Mouse (Mus musculus) kidney, postnatal 0 days (tissue): Measurements from ENCODE around the gene Cdh13. TPM values are rescaled to one million over a fixed set of nuclear protein-coding genes. Genes with fewer than 3 reads are reported as not detected.

ENCODE experiments used
- ATAC-seq: fragments of 200-750 bp; cut with Nextera tagmentation; replicated peaks from 2 replicates; pipeline ENCODE4 v1.8.0; 2017; ENCODE audit warnings: low read depth, moderate number of reproducible peaks, moderate TSS enrichment, moderate library complexity; ENCODE audit not compliant: low FRiP score
- DNase-seq: peaks from one replicate; pipeline ENCODE4 v3.0.0-alpha.2; 2016; ENCODE audit warnings: low spot score
- H3K27ac ChIP-seq: fragments of 300-500 bp; sonication (generic); 2 replicates; pipeline ENCODE4 v1.5.1; 2014; ENCODE audit warnings: mild to moderate bottlenecking
- H3K27me3 ChIP-seq: fragments of 300-500 bp; sonication (generic); 2 replicates; pipeline ENCODE4 v1.6.1; 2014; ENCODE audit warnings: low read length, mixed read lengths; ENCODE audit not compliant: insufficient read depth
- H3K36me3 ChIP-seq: fragments of 300-500 bp; sonication (generic); 2 replicates; pipeline ENCODE4 v1.6.1; 2014; ENCODE audit warnings: low read length, mixed read lengths; ENCODE audit not compliant: insufficient read depth
- H3K4me1 ChIP-seq: fragments of 300-500 bp; sonication (generic); replicated peaks from 2 replicates; pipeline ENCODE4 v1.6.1; 2014; ENCODE audit warnings: antibody characterized with exemption, low read length, mixed read lengths; ENCODE audit not compliant: insufficient read depth
- H3K4me2 ChIP-seq: fragments of 300-500 bp; sonication (generic); 2 replicates; pipeline ENCODE4 v1.6.1; 2014; ENCODE audit warnings: mild to moderate bottlenecking, low read length, moderate library complexity, mixed read lengths
- H3K4me3 ChIP-seq: fragments of 300-500 bp; sonication (generic); replicated peaks from 2 replicates; pipeline ENCODE4 v1.5.1; 2014; ENCODE audit warnings: low read depth, low read length
- H3K9ac ChIP-seq: fragments of 300-500 bp; sonication (generic); 2 replicates; pipeline ENCODE4 v1.6.1; 2014; ENCODE audit warnings: low read depth, low read length
- H3K9me3 ChIP-seq: fragments of 300-500 bp; sonication (generic); replicated peaks from 2 replicates; pipeline ENCODE4 v1.6.1; 2016; ENCODE audit warnings: low read length, inconsistent platforms, mixed read lengths
- CTCF ChIP-seq: IDR thresholded peaks from 2 replicates; pipeline ENCODE4 v1.5.1; 2016; ENCODE audit warnings: antibody characterized with exemption, low read depth, mild to moderate bottlenecking, moderate library complexity
- WGBS: fragments of 180-500 bp; shearing (Covaris S2); extraction: QIAGEN DNeasy Blood & Tissue Kit; methylation state at CpG from one replicate; pipeline ENCODE4 v1.1.7; 2014; 5-methylcytosine and 5-hydroxymethylcytosine counted together
- polyA plus RNA-seq: library from polyadenylated mRNA; unstranded; fragments of >200 nt; fragmentation: Nextera tagmentation; extraction: Ambion mirVana; gene quantifications from 2 replicates; pipeline ENCODE4 v1.2.1, GENCODE M21; 2015

Cdh13 gene
- polyA plus RNA-seq, 1 experiment from 2014 or later: 3.9 TPM

DNA sequence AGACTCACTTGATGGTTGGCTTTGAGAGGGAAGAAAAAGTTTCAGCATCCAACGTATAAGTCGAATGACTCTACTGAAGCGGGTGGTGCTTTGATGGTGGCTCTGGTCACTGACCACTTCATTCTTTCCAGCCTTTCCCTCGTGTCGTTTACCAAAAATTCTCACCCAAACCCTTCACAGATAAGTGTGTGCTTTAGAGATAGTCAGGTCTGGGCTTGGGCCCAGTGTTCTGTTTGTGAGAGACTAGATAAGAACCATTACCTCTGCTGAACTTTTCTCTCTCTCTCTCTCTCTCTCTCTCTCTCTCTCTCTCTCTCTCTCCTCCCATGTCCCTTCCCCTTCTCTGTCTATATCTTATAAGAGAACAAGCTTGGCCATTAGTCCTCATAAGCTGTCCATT is 342.9 kb downstream of the Cdh13 start:
- no peak for TF ChIP-seq CTCF
- no peak for DNase-seq
- H3K4me2 ChIP-seq: no peak overlapping the region
- no peaks in the 10 kb centered on the region for H3K36me3 ChIP-seq
- 94% methylated on average over 5 of the region's 5 CpGs for WGBS
- no peaks in the 10 kb centered on the region for H3K9me3 ChIP-seq
- H3K27me3 ChIP-seq: no peaks in the 10 kb centered on the region
- H3K4me1 ChIP-seq: no peaks in the 10 kb centered on the region
- no peak overlapping the region for H3K27ac ChIP-seq
- H3K4me3 ChIP-seq: no peak overlapping the region
- no peak for ATAC-seq
- H3K9ac ChIP-seq: no peak overlapping the region

DNA sequence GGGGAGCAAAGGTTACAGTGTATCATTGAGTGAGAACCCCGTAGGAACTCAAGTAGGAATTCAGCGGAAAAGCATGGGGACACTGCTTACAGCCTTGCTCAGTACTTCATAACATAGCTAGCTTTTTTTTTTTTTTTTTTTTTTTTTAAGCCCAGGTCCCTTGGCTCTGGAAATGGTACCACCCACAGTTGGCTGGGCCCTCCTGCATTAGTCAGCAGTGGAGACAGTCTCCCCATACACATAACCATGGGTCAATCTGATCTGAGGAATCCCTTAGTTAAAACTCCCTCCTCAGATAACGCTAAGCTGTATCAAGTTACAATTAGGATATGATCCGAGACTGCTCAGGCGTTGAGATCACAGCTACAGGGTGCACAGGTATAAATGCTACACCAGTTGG is 344.2 kb downstream of the Cdh13 start:
- Histone ChIP-seq H3K27me3 (no peaks in the 10 kb centered on the region), H3K4me1 (no peaks in the 10 kb centered on the region), H3K27ac (no peak overlapping the region), H3K4me3 (no peak overlapping the region), H3K9ac (no peak overlapping the region), H3K36me3 (no peaks in the 10 kb centered on the region), H3K9me3 (no peaks in the 10 kb centered on the region), H3K4me2 (no peak overlapping the region)
- no peak for ATAC-seq
- WGBS: 52% methylated on average over 5 of the region's 5 CpGs
- no peak for DNase-seq
- no peak for TF ChIP-seq CTCF

- Histone ChIP-seq H3K9ac (no peak overlapping the region), H3K4me3 (no peak overlapping the region), H3K4me1 (no peaks in the 10 kb centered on the region), H3K9me3 (no peaks in the 10 kb centered on the region), H3K27ac (no peak overlapping the region), H3K36me3 (no peaks in the 10 kb centered on the region), H3K4me2 (no peak overlapping the region), H3K27me3 (no peaks in the 10 kb centered on the region)
- no peak for TF ChIP-seq CTCF
- no peak for ATAC-seq
- 83% methylated on average over 8 of the region's 8 CpGs for WGBS
- DNase-seq: no peak
These were observed 345.2 kb downstream of the Cdh13 start for GRCm38 (mm10) chr8:118628702-118629101.

DNA sequence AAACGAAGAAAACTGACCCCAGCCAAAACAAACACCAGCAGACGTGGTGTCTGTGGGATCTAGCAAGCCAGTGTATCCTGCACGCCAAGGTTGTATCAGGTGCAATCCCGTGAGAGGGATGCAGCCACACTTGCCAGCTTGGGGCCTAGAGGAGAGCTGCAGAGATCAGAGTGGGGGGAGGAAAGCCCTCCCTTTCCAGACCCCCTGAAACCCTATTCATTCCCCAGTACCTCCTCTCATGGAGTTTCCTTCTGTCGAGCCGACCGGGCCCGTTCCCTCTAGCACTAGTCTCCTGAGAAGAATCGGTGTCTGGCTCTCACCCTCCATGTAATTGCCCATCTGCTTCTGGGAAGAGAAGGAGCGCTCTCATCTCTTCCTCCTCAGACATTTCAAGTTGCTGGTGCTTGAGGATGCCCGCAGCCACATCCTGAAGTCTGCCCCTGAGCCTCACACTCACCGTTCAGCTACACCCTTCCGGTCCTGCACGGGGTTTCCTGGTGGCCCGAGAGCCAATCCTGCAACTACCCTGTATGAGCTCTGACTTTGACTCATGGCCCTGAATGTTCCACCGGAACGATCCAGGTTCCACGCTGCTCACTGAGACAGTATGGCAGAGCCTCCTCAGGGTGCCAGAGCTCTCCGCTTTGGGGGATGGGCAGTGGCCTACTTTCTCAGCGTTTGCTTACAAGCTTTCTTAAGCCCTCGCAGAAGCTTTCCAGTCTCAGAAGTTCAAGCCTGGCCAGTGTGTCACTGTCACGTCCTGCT is 351.9 kb downstream of the Cdh13 start:
- no peak overlapping the region for H3K4me3 ChIP-seq
- DNase-seq: no peak
- no peak for TF ChIP-seq CTCF
- H3K9me3 ChIP-seq: no peaks in the 10 kb centered on the region
- WGBS: 63% methylated on average over 22 of the region's 22 CpGs
- ATAC-seq: no peak
- no peak overlapping the region for H3K9ac ChIP-seq
- no peak overlapping the region for H3K27ac ChIP-seq
- no peaks in the 10 kb centered on the region for H3K36me3 ChIP-seq
- H3K27me3 ChIP-seq: no peaks in the 10 kb centered on the region
- H3K4me1 ChIP-seq: no peaks in the 10 kb centered on the region
- no peak overlapping the region for H3K4me2 ChIP-seq

DNA sequence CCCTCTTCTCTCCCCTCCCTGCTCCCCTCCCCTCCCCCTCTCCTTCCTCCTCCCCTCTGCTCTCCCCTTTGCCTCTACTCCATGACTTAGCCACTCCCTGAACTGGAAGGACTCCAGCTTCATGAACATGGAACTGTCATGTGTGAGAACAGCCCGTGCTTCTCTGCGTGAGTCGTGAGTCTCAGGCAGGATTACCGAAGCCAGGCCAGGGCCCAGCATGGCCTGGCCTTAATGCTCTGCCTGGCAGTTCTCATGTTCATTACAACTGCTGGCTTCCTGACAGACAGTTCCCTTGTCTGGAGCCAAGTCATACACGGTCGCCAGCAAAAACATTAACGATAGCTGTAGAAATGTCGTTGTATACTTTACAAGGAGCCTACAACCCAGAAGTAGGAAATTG is 356.1 kb downstream of the Cdh13 start:
- Histone ChIP-seq H3K27me3 (no peaks in the 10 kb centered on the region), H3K9ac (no peak overlapping the region), H3K27ac (no peak overlapping the region), H3K4me2 (no peak overlapping the region), H3K36me3 (no peaks in the 10 kb centered on the region), H3K4me3 (no peak overlapping the region), H3K9me3 (no peaks in the 10 kb centered on the region), H3K4me1 (no peaks in the 10 kb centered on the region)
- DNase-seq: no peak
- WGBS: 69% methylated on average over 8 of the region's 8 CpGs
- TF ChIP-seq CTCF: no peak
- no peak for ATAC-seq

DNA sequence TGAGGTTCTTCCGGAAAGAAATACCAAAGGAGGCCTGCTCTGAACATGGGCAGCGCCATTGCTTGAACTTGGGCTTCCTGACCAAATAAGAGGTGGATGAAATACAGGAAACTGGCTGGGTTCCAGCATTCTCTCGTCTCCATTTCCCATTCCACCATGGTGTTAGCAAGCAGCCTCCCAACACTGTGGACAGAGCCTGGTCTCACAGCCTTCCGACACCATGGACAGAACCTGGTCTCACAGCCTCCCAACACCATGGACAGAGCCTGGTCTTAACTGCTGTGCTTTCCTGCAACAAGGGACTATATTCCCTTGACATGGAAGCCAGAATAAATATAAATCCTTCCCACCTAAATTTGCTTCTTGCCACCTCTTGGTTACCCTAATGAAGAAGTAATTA is 358.3 kb downstream of the Cdh13 start:
- Histone ChIP-seq H3K27ac (no peak overlapping the region), H3K4me1 (no peaks in the 10 kb centered on the region), H3K9me3 (no peaks in the 10 kb centered on the region), H3K4me3 (no peak overlapping the region), H3K36me3 (no peaks in the 10 kb centered on the region), H3K9ac (no peak overlapping the region), H3K27me3 (no peaks in the 10 kb centered on the region), H3K4me2 (no peak overlapping the region)
- ATAC-seq: no peak
- 73% methylated on average over 4 of the region's 4 CpGs for WGBS
- TF ChIP-seq CTCF: no peak
- DNase-seq: no peak
